8 mouse cellular contexts compared by ENCODE assay signal in genomic region chr1:171293351-171293750, GRCm38 (mm10). TPM values are rescaled to one million over a fixed set of nuclear protein-coding genes. Genes with fewer than 3 reads are reported as not detected.
DNase-seq lines count a peak whose midpoint lies in the region; ATAC-seq and TF ChIP-seq lines count a peak whose summit lies in the region.

No protein-coding gene starts in this region.

- DNase-seq in gastrocnemius, adult 2 months, result no peak
- DNase-seq in gastrocnemius, postnatal 36 days, result no peak
- DNase-seq in neural tube, embryonic 11.5 days (ENCODE audit: low spot score), result no peak
- DNase-seq in neural tube, embryonic 10.5 days (ENCODE audit: extremely low spot score, low spot score), result no peak
- DNase-seq in right cerebral cortex, postnatal 10 days (ENCODE audit: low spot score in 2 of 2), result no peak
- DNase-seq in T-cell, adult 2 months (ENCODE audit: low spot score), result no peak
- no peak for DNase-seq in thymus, postnatal 4 days

- peak overlapping the region; percentile 60 for H3K4me2 ChIP-seq in neural tube, embryonic 11.5 days (ENCODE audit: low read depth)
- H3K4me2 ChIP-seq in liver, embryonic 12.5 days, result peak overlapping the region; percentile 68

- H3K27me3 ChIP-seq in neural tube, embryonic 11.5 days (ENCODE audit: control insufficient read depth, insufficient read depth, low read length), result no peaks in the 10 kb centered on the region
- H3K27me3 ChIP-seq in liver, embryonic 12.5 days (replicated peaks), result peaks cover 29% of the 10 kb centered on the region

- H3K4me1 ChIP-seq in neural tube, embryonic 11.5 days (ENCODE audit: control insufficient read depth, insufficient read depth, low read length), result peaks cover 7% of the 10 kb centered on the region
- peaks cover 35% of the 10 kb centered on the region for H3K4me1 ChIP-seq in liver, embryonic 12.5 days

- H3K9ac ChIP-seq in neural tube, embryonic 11.5 days (ENCODE audit: low read length), result no peak overlapping the region; the same call in 1 of the 2 replicates
- no peak overlapping the region for H3K9ac ChIP-seq in liver, embryonic 12.5 days

- 0 out of 2 replicates have a peak, but pooled peaks cover 2% of the 10 kb centered on the region for H3K36me3 ChIP-seq in neural tube, embryonic 11.5 days (ENCODE audit: control insufficient read depth, insufficient read depth, low read length)
- H3K36me3 ChIP-seq in liver, embryonic 12.5 days, result peaks cover 40% of the 10 kb centered on the region

- no peak for TF ChIP-seq CTCF in gastrocnemius, adult 2 months (IDR thresholded peaks at IDR 0.05)

- intact Hi-C loops in gastrocnemius, adult 2 months (cut with DNase I), result no loop called here
- intact Hi-C loops in gastrocnemius, postnatal 36 days (cut with DNase I), result loop anchor here (5.0 kb wide), 1 partner anchor 34 kb away; the partner anchor contains the start of gene Dedd

- ATAC-seq in neural tube, embryonic 11.5 days (ENCODE audit: insufficient read depth, low FRiP score, low TSS enrichment), result no peak
- ATAC-seq in liver, embryonic 12.5 days, result no peak

- WGBS in neural tube, embryonic 11.5 days, result 92% methylated on average over 3 of the region's 3 CpGs
- WGBS in liver, embryonic 12.5 days (ENCODE audit: insufficient replicate concordance), result 84% methylated on average over 3 of the region's 3 CpGs

- H3K27ac ChIP-seq in gastrocnemius, adult 2 months, result peak overlapping the region; percentile 100
- no peak overlapping the region for H3K27ac ChIP-seq in neural tube, embryonic 11.5 days (ENCODE audit: low read depth, low read length)
- no peak overlapping the region for H3K27ac ChIP-seq in liver, embryonic 12.5 days

- H3K4me3 ChIP-seq in gastrocnemius, adult 2 months, result peak overlapping the region; percentile 94
- no peak overlapping the region for H3K4me3 ChIP-seq in neural tube, embryonic 11.5 days (ENCODE audit: low read depth, low read length)
- H3K4me3 ChIP-seq in liver, embryonic 12.5 days, result peak overlapping the region; percentile 82

- no peaks in the 10 kb centered on the region for H3K9me3 ChIP-seq in neural tube, embryonic 11.5 days (ENCODE audit: control insufficient read depth, low read length)
- no peaks in the 10 kb centered on the region for H3K9me3 ChIP-seq in liver, embryonic 12.5 days (replicated peaks)

RNA-seq across cellular contexts. Expression of gene Ufc1, which starts 1.5 kb away (rescaled TPM):
- 10 to 100 TPM; 84.3 to 93.2 TPM for total RNA-seq in gastrocnemius, adult 2 months (2021)
- 10 to 100 TPM; 80.9 to 82.2 TPM for total RNA-seq in gastrocnemius, postnatal 36 days (2021)
- polyA plus RNA-seq in neural tube, embryonic 11.5 days (2014; fragmentation: Nextera tagmentation; extraction: Ambion mirVana), result 102 and 103 TPM in 2 replicates
- polyA plus RNA-seq in liver, embryonic 12.5 days (2016; fragmentation: Nextera tagmentation; extraction: Ambion mirVana), result 55.9 and 58.3 TPM in 2 replicates

RNA-seq across cellular contexts. Expression of gene Usp21, which starts 5.6 kb away (rescaled TPM):
- total RNA-seq in gastrocnemius, adult 2 months (2021), result 10 to 100 TPM; 15.8 to 18.7 TPM
- 10 to 100 TPM; 13.5 to 13.8 TPM for total RNA-seq in gastrocnemius, postnatal 36 days (2021)
- 90.3 and 104 TPM in 2 replicates for polyA plus RNA-seq in neural tube, embryonic 11.5 days (2014; fragmentation: Nextera tagmentation; extraction: Ambion mirVana)
- 36.2 and 38.6 TPM in 2 replicates for polyA plus RNA-seq in liver, embryonic 12.5 days (2016; fragmentation: Nextera tagmentation; extraction: Ambion mirVana)

RNA-seq across cellular contexts. Expression of gene Ppox, which starts 12.4 kb away (rescaled TPM):
- total RNA-seq in gastrocnemius, adult 2 months (2021), result 1 to 10 TPM; 7.9 to 8.6 TPM
- 1 to 10 TPM; 8.7 TPM for total RNA-seq in gastrocnemius, postnatal 36 days (2021)
- 55.6 and 65.3 TPM in 2 replicates for polyA plus RNA-seq in neural tube, embryonic 11.5 days (2014; fragmentation: Nextera tagmentation; extraction: Ambion mirVana)
- 199 and 207 TPM in 2 replicates for polyA plus RNA-seq in liver, embryonic 12.5 days (2016; fragmentation: Nextera tagmentation; extraction: Ambion mirVana)

RNA-seq across cellular contexts. Expression of gene B4galt3, which starts 23.2 kb away (rescaled TPM):
- 10 to 100 TPM; 12.1 to 12.5 TPM for total RNA-seq in gastrocnemius, adult 2 months (2021)
- total RNA-seq in gastrocnemius, postnatal 36 days (2021), result 10 to 100 TPM in 1 of 2 experiments, 1 to 10 TPM in 1; 9.6 to 10.5 TPM
- polyA plus RNA-seq in neural tube, embryonic 11.5 days (2014; fragmentation: Nextera tagmentation; extraction: Ambion mirVana), result 67.4 and 70.6 TPM in 2 replicates
- 29.9 and 35.8 TPM in 2 replicates for polyA plus RNA-seq in liver, embryonic 12.5 days (2016; fragmentation: Nextera tagmentation; extraction: Ambion mirVana)

RNA-seq across cellular contexts. Expression of gene Dedd, which starts 35.6 kb away (rescaled TPM):
- total RNA-seq in gastrocnemius, adult 2 months (2021), result 10 to 100 TPM; 32.4 to 35.5 TPM
- total RNA-seq in gastrocnemius, postnatal 36 days (2021), result 10 to 100 TPM; 26.6 to 31.1 TPM
- polyA plus RNA-seq in neural tube, embryonic 11.5 days (2014; fragmentation: Nextera tagmentation; extraction: Ambion mirVana), result 50.4 and 57.6 TPM in 2 replicates
- 24.9 and 26.1 TPM in 2 replicates for polyA plus RNA-seq in liver, embryonic 12.5 days (2016; fragmentation: Nextera tagmentation; extraction: Ambion mirVana)
